Mouse (Mus musculus): ENCODE results near the gene Ly6g5b.

DNA sequence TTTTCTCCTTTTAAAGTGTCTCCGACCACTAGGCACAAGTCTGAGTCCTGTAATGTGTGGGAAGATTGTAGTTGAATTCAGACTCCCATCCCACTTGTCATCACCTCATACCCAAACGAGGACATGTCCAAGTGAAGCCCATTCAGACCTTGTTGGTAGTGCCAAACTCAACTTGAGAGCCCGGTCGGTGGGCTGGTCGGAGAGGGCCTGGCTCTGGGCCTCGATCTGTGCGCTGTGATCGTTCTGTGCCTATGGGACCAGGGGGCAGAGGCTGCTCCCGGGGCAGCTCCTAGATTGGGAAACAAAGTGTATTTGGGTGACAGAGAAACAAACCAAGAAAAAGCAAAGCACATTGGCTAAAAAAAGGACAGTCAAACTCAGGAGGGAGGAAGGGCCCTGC lies 37.8 kb upstream of the Ly6g5b start:
- TF ChIP-seq CTCF (conservative IDR thresholded peaks at IDR 0.05; ENCODE audit: insufficient read depth, insufficient read length, low read depth, low read length) (no peak), POLR2A (IDR thresholded peaks at IDR 0.05; ENCODE audit: low read depth, low read length) (no peak)

Measured in kidney, adult 2 months (tissue).